Mouse (Mus musculus) spleen, adult 2 months (tissue): ENCODE measurements around the gene Coq8a.

ENCODE experiments used
- CTCF ChIP-seq: fragments of 200-500 bp; IDR thresholded peaks from 2 replicates; pipeline ENCODE4 v1.5.1; 2011; ENCODE audit warnings: mild to moderate bottlenecking, inconsistent platforms; ENCODE audit not compliant: insufficient read depth, insufficient read length, insufficient replicate concordance; ENCODE audit errors: extremely low read depth
- POLR2A ChIP-seq: fragments of 200-500 bp; IDR thresholded peaks from 2 replicates; pipeline ENCODE4 v1.6.1; 2011; ENCODE audit warnings: low read depth, low read length, inconsistent platforms

- TF ChIP-seq CTCF = no peak
- TF ChIP-seq POLR2A = no peak
Observed at GRCm38 (mm10) chr1:180179100-180179499, 20.3 kb downstream of the Coq8a start.
